Mouse (Mus musculus) limb, embryonic 11.5 days (tissue): Measurements from ENCODE around the gene Dpm1. TPM values are rescaled to one million over a fixed set of nuclear protein-coding genes. Genes with fewer than 3 reads are reported as not detected.

Source experiments
- ATAC-seq: fragments of 200-750 bp; cut with Nextera tagmentation; 2 replicates; pipeline ENCODE4 v1.8.0; 2017; ENCODE audit warnings: low read depth; ENCODE audit not compliant: insufficient number of reproducible peaks, low FRiP score, low TSS enrichment
- DNase-seq: peaks from one replicate; pipeline ENCODE4 v3.0.0-alpha.2; 2015; ENCODE audit warnings: low spot score
- H3K27ac ChIP-seq: fragments of 300-500 bp; sonication (generic); replicated peaks from 2 replicates; pipeline ENCODE4 v1.5.1; 2014; ENCODE audit warnings: low read depth, mild to moderate bottlenecking, low read length
- H3K27me3 ChIP-seq: fragments of 300-500 bp; sonication (generic); 2 replicates; pipeline ENCODE4 v1.6.1; 2014; ENCODE audit warnings: mild to moderate bottlenecking, low read length, mixed read lengths; ENCODE audit not compliant: control insufficient read depth, insufficient read depth
- H3K36me3 ChIP-seq: fragments of 300-500 bp; sonication (generic); 2 replicates; pipeline ENCODE4 v1.6.1; 2014; ENCODE audit warnings: mild to moderate bottlenecking, low read length, moderate library complexity, mixed read lengths; ENCODE audit not compliant: control insufficient read depth, insufficient read depth
- H3K4me1 ChIP-seq: fragments of 300-500 bp; sonication (generic); 2 replicates; pipeline ENCODE4 v1.6.1; 2014; ENCODE audit warnings: low read length, mixed read lengths; ENCODE audit not compliant: control insufficient read depth, insufficient read depth
- H3K4me2 ChIP-seq: fragments of 300-500 bp; sonication (generic); 2 replicates; pipeline ENCODE4 v1.6.1; 2014; ENCODE audit warnings: low read depth, mild to moderate bottlenecking, moderate library complexity; ENCODE audit not compliant: severe bottlenecking
- H3K4me3 ChIP-seq: fragments of 300-500 bp; sonication (generic); 2 replicates; pipeline ENCODE4 v1.5.1; 2014; ENCODE audit warnings: low read depth, low read length
- H3K9ac ChIP-seq: fragments of 300-500 bp; sonication (generic); 2 replicates; pipeline ENCODE4 v1.6.1; 2014; ENCODE audit warnings: mild to moderate bottlenecking, low read length
- H3K9me3 ChIP-seq: fragments of 300-500 bp; sonication (generic); 2 replicates; pipeline ENCODE4 v1.6.1; 2016; ENCODE audit warnings: low read length; ENCODE audit not compliant: control insufficient read depth
- WGBS: fragments of 180-500 bp; shearing (Covaris S2); extraction: QIAGEN DNeasy Blood & Tissue Kit; methylation state at CpG from one replicate; pipeline ENCODE4 v1.1.7; 2014; 5-methylcytosine and 5-hydroxymethylcytosine counted together
- polyA plus RNA-seq: library from polyadenylated mRNA; unstranded; fragments of >200 nt; fragmentation: Nextera tagmentation; extraction: Ambion mirVana; gene quantifications from 2 replicates; pipeline ENCODE4 v1.2.1, GENCODE M21; 2014

The Dpm1 gene
- polyA plus RNA-seq, 1 experiment from 2014 or later, result 54.7 TPM

- Histone ChIP-seq H3K4me2 (no peak overlapping the region), H3K9ac (no peak overlapping the region), H3K36me3 (peaks cover 22% of the 10 kb centered on the region)
These were observed 22.5 kb downstream of the Dpm1 start for GRCm38 (mm10) chr2:168207883-168208282.

GRCm38 (mm10) chr2:168206725-168207644 is 23.4 kb downstream of the Dpm1 start, which contains the start of gene Adnp:
Gene Adnp, minus strand, starts transcription at chr2:168207112.
- DNase-seq (peak; percentile 99), ATAC-seq (peak; percentile 90)
- Histone ChIP-seq H3K4me1 (peaks cover 5% of the 10 kb centered on the region), H3K9ac (peak within 1 kb of the TSS; percentile 100), H3K27ac (peak within 1 kb of the TSS; percentile 100), H3K36me3 (peaks cover 17% of the 10 kb centered on the region), H3K4me3 (peak within 1 kb of the TSS; percentile 100), H3K9me3 (no peaks in the 10 kb centered on the region), H3K4me2 (peak within 1 kb of the TSS; percentile 77), H3K27me3 (no peaks in the 10 kb centered on the region)
- under 1% methylated on average over 74 of the region's 89 CpGs for WGBS

More at GRCm38 (mm10) chr2:168207883-168208282, 22.5 kb downstream of the Dpm1 start:
- H3K27ac ChIP-seq, result no peak overlapping the region
- DNase-seq (no peak), ATAC-seq (no peak)
- H3K9me3 ChIP-seq, result no peaks in the 10 kb centered on the region
- H3K27me3 ChIP-seq, result no peaks in the 10 kb centered on the region
- no peak overlapping the region for H3K4me3 ChIP-seq
- peaks cover 5% of the 10 kb centered on the region for H3K4me1 ChIP-seq
- 91% methylated on average over 3 of the region's 3 CpGs for WGBS

DNA sequence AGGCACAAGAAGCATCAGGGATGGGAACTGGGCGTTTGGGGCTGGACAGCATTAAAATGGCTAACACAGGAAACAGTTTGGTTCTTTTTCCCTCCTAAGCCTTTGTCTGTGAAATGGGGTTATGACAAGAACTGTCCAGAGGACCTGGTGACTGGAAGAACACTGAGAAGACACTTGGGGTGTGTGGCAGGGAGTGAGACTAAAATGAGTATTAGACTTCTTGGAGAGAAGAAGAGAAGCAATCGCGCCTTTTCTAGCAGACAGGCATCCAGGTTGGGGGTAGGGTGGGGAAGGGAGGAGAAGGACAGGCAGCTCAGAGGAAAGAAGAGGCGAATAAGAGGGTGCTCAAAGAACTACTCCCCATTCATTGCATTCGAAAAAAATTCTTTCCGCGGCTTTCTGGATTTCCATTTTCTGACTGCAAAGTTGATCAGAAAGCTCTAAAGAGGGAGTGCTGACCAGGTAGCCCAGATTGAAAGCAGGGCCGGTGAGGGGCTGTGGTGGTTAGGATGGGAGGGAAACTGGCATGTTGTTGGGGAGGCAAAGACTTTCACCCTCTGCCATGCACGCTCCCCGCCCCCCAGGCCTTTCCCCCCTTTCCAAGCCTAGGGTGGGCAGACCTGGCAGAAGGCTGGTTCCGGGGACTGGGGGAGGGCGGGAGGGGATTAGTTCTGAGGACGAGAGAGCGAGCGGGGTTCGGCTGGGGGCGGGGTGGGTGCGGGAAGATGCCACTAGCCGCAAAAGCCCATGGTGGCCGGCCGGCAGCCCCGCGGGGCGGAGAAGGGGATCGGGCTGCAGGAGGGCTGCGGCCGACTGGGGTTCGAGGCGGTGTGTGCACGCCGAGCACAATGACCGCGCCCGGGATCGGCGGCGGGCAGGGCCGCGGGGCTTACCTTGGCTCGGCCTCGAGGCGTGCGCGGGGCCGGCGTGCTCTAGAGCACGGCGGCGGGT is 24.4 kb downstream of the Dpm1 start:
- Histone ChIP-seq H3K27ac (peak overlapping the region; percentile 100), H3K4me2 (peak overlapping the region; percentile 77), H3K27me3 (no peaks in the 10 kb centered on the region), H3K9ac (peak overlapping the region; percentile 100), H3K4me3 (peak overlapping the region; percentile 100), H3K36me3 (peaks cover 13% of the 10 kb centered on the region), H3K9me3 (no peaks in the 10 kb centered on the region), H3K4me1 (peaks cover 5% of the 10 kb centered on the region)
- ATAC-seq (no peak), DNase-seq (peak; percentile 62)
- under 1% methylated on average over 46 of the region's 49 CpGs for WGBS

DNA sequence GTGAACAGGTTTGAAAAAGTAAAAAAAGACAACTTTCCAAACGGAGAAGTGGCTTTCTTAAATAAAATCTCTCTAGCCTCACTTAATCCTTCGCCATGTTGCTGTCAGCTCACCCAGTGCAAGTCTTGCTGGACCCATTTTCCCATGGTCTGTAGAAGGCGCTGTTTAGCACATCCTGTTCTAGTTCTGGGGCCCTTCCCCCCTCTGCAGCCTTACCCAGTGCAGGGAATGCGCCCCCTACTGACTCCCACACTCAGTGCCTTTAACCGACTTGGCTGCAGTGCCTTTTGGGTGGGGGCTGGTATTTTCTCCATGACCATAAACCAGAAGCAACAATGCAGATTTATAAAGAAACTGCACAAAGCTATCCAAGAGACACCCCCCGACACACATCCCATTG is 25.1 kb downstream of the Dpm1 start:
- DNase-seq, result peak; percentile 94

GRCm38 (mm10) chr2:168204476-168204999 is 25.9 kb downstream of the Dpm1 start:
- WGBS, result 92% methylated on average over 8 of the region's 8 CpGs
- Histone ChIP-seq H3K9me3 (no peaks in the 10 kb centered on the region), H3K27me3 (no peaks in the 10 kb centered on the region), H3K4me3 (peak overlapping the region; percentile 100), H3K4me1 (peaks cover 7% of the 10 kb centered on the region), H3K9ac (peak overlapping the region; percentile 100; the same call in 1 of the 2 replicates), H3K36me3 (peaks cover 14% of the 10 kb centered on the region), H3K27ac (no peak overlapping the region), H3K4me2 (peak overlapping the region; percentile 77)
- ATAC-seq (no peak), DNase-seq (no peak)

More for the DNA sequence above, 25.1 kb downstream of the Dpm1 start:
- Histone ChIP-seq H3K9ac (peak overlapping the region; percentile 100), H3K4me1 (peaks cover 5% of the 10 kb centered on the region), H3K27me3 (no peaks in the 10 kb centered on the region), H3K27ac (peak overlapping the region; percentile 100), H3K4me3 (peak overlapping the region; percentile 100), H3K4me2 (peak overlapping the region; percentile 77), H3K9me3 (no peaks in the 10 kb centered on the region), H3K36me3 (peaks cover 13% of the 10 kb centered on the region)
- ATAC-seq, result no peak
- 6% methylated on average over 6 of the region's 6 CpGs for WGBS

GRCm38 (mm10) chr2:168200014-168200691 is 30.2 kb downstream of the Dpm1 start:
- no peak for ATAC-seq

DNA sequence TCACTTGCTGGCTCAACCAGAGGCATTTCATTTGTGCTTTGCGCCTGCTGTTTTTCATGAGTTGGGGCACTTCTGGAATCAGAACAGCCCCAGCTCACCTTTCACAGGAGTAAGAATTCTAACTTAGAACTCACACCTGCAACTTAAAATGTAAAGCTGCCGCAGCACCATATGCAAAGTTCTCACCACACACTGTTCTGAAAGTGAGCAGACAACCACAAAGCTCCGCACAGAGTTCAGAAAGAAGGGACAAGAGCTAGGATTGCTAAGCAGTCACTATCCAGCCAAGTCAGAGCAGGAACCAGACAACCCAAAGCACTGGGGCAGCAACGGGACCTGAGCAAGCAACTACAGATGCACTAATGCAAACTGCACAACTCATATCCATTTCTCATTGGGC is 30.9 kb downstream of the Dpm1 start:
- ATAC-seq (no peak), DNase-seq (no peak)
- H3K9ac ChIP-seq, result no peak overlapping the region
- no peaks in the 10 kb centered on the region for H3K27me3 ChIP-seq
- H3K4me2 ChIP-seq, result no peak overlapping the region
- H3K4me1 ChIP-seq, result peaks cover 5% of the 10 kb centered on the region
- no peak overlapping the region for H3K27ac ChIP-seq
- peaks cover 14% of the 10 kb centered on the region for H3K36me3 ChIP-seq
- no peak overlapping the region for H3K4me3 ChIP-seq
- WGBS, result 94% methylated on average over 4 of the region's 4 CpGs
- no peaks in the 10 kb centered on the region for H3K9me3 ChIP-seq

More at GRCm38 (mm10) chr2:168200014-168200691, 30.2 kb downstream of the Dpm1 start:
- Histone ChIP-seq H3K9me3 (no peaks in the 10 kb centered on the region), H3K27me3 (no peaks in the 10 kb centered on the region), H3K9ac (no peak overlapping the region), H3K36me3 (peaks cover 17% of the 10 kb centered on the region), H3K4me2 (no peak overlapping the region), H3K4me1 (peaks cover 8% of the 10 kb centered on the region), H3K4me3 (no peak overlapping the region), H3K27ac (no peak overlapping the region)
- no peak for DNase-seq
- WGBS, result 92% methylated on average over 4 of the region's 5 CpGs
